Mouse (Mus musculus): ENCODE data around the gene Adgrg1. TPM values are rescaled to one million over a fixed set of nuclear protein-coding genes. Genes with fewer than 3 reads are reported as not detected.

The Adgrg1 gene
- polyA plus RNA-seq, 1 experiment from 2014 or later, result 122 TPM

- peaks cover 14% of the 10 kb centered on the region; the same call in 1 of the 2 replicates for H3K4me1 ChIP-seq (replicated peaks)
- ATAC-seq (ENCODE audit: low FRiP score, low read depth), result 0 out of 2 replicates have a peak, but pooled peaks have one; percentile 19
- WGBS, result 58% methylated on average over 7 of the region's 7 CpGs
Measured at GRCm38 (mm10) chr8:94954368-94954737, 20.2 kb upstream of the Adgrg1 start.

GRCm38 (mm10) chr8:94954921-94955758 lies 19.4 kb upstream of the Adgrg1 start:
- Histone ChIP-seq H3K4me2 (no peak overlapping the region), H3K4me3 (no peak overlapping the region), H3K36me3 (no peaks in the 10 kb centered on the region), H3K27me3 (no peaks in the 10 kb centered on the region), H3K27ac (replicated peaks) (no peak overlapping the region), H3K9me3 (no peaks in the 10 kb centered on the region), H3K4me1 (replicated peaks) (peaks cover 14% of the 10 kb centered on the region; the same call in 1 of the 2 replicates), H3K9ac (no peak overlapping the region)
- WGBS, result 41% methylated on average over 9 of the region's 9 CpGs
- no peak for ATAC-seq (ENCODE audit: low FRiP score, low read depth)

More at GRCm38 (mm10) chr8:94954368-94954737, 20.2 kb upstream of the Adgrg1 start:
- no peak overlapping the region for H3K4me2 ChIP-seq
- no peaks in the 10 kb centered on the region for H3K9me3 ChIP-seq
- no peak overlapping the region for H3K9ac ChIP-seq
- H3K36me3 ChIP-seq, result no peaks in the 10 kb centered on the region
- no peak overlapping the region for H3K4me3 ChIP-seq
- no peaks in the 10 kb centered on the region for H3K27me3 ChIP-seq
- H3K27ac ChIP-seq (replicated peaks), result no peak overlapping the region

GRCm38 (mm10) chr8:94956078-94956574 lies 18.4 kb upstream of the Adgrg1 start:
- Histone ChIP-seq H3K27me3 (no peaks in the 10 kb centered on the region), H3K9ac (no peak overlapping the region), H3K4me3 (no peak overlapping the region), H3K4me1 (replicated peaks) (peaks cover 9% of the 10 kb centered on the region; the same call in 1 of the 2 replicates), H3K9me3 (no peaks in the 10 kb centered on the region), H3K4me2 (no peak overlapping the region), H3K36me3 (no peaks in the 10 kb centered on the region), H3K27ac (replicated peaks) (no peak overlapping the region)
- WGBS, result 88% methylated on average over 1 of the region's 1 CpGs
- ATAC-seq (ENCODE audit: low FRiP score, low read depth), result no peak

- Histone ChIP-seq H3K4me1 (replicated peaks) (no peaks in the 10 kb centered on the region), H3K9me3 (no peaks in the 10 kb centered on the region), H3K27ac (replicated peaks) (no peak overlapping the region), H3K36me3 (no peaks in the 10 kb centered on the region), H3K9ac (no peak overlapping the region), H3K4me3 (no peak overlapping the region), H3K27me3 (no peaks in the 10 kb centered on the region), H3K4me2 (no peak overlapping the region)
- 88% methylated on average over 1 of the region's 1 CpGs for WGBS
- ATAC-seq (ENCODE audit: low FRiP score, low read depth), result no peak
Measured at GRCm38 (mm10) chr8:94962201-94962600, 12.3 kb upstream of the Adgrg1 start.

GRCm38 (mm10) chr8:94964828-94965227 lies 9.7 kb upstream of the Adgrg1 start:
- Histone ChIP-seq H3K9me3 (no peaks in the 10 kb centered on the region), H3K36me3 (no peaks in the 10 kb centered on the region), H3K9ac (no peak overlapping the region), H3K4me2 (no peak overlapping the region), H3K27me3 (no peaks in the 10 kb centered on the region), H3K27ac (replicated peaks) (no peak overlapping the region), H3K4me1 (replicated peaks) (no peaks in the 10 kb centered on the region), H3K4me3 (no peak overlapping the region)
- no peak for ATAC-seq (ENCODE audit: low FRiP score, low read depth)
- WGBS, result 44% methylated on average over 10 of the region's 10 CpGs

GRCm38 (mm10) chr8:94966578-94966977 lies 8.0 kb upstream of the Adgrg1 start:
- no peak overlapping the region for H3K4me3 ChIP-seq
- 24% methylated on average over 7 of the region's 7 CpGs for WGBS
- no peak overlapping the region for H3K9ac ChIP-seq
- H3K27ac ChIP-seq (replicated peaks), result no peak overlapping the region
- ATAC-seq (ENCODE audit: low FRiP score, low read depth), result no peak
- no peaks in the 10 kb centered on the region for H3K9me3 ChIP-seq
- no peaks in the 10 kb centered on the region for H3K27me3 ChIP-seq
- no peak overlapping the region for H3K4me2 ChIP-seq
- H3K36me3 ChIP-seq, result no peaks in the 10 kb centered on the region
- H3K4me1 ChIP-seq (replicated peaks), result no peaks in the 10 kb centered on the region

GRCm38 (mm10) chr8:94967071-94967470 lies 7.5 kb upstream of the Adgrg1 start:
- Histone ChIP-seq H3K4me3 (no peak overlapping the region), H3K9ac (no peak overlapping the region), H3K9me3 (no peaks in the 10 kb centered on the region), H3K4me2 (no peak overlapping the region), H3K4me1 (replicated peaks) (no peaks in the 10 kb centered on the region), H3K27me3 (no peaks in the 10 kb centered on the region), H3K27ac (replicated peaks) (no peak overlapping the region), H3K36me3 (no peaks in the 10 kb centered on the region)
- WGBS, result 83% methylated on average over 4 of the region's 4 CpGs
- ATAC-seq (ENCODE audit: low FRiP score, low read depth), result no peak

- no peak overlapping the region for H3K9ac ChIP-seq
- H3K27ac ChIP-seq (replicated peaks), result no peak overlapping the region
- 68% methylated on average over 3 of the region's 3 CpGs for WGBS
- H3K4me3 ChIP-seq, result no peak overlapping the region
- ATAC-seq (ENCODE audit: low FRiP score, low read depth), result no peak
- no peaks in the 10 kb centered on the region for H3K27me3 ChIP-seq
- no peaks in the 10 kb centered on the region for H3K36me3 ChIP-seq
- H3K4me1 ChIP-seq (replicated peaks), result no peaks in the 10 kb centered on the region
- H3K4me2 ChIP-seq, result no peak overlapping the region
- H3K9me3 ChIP-seq, result no peaks in the 10 kb centered on the region
Measured at GRCm38 (mm10) chr8:94967554-94967953, 7.0 kb upstream of the Adgrg1 start.

GRCm38 (mm10) chr8:94973270-94973669 lies 1.3 kb upstream of the Adgrg1 start:
- Histone ChIP-seq H3K4me3 (no peak overlapping the region), H3K9me3 (no peaks in the 10 kb centered on the region), H3K4me2 (no peak overlapping the region), H3K36me3 (no peaks in the 10 kb centered on the region), H3K27me3 (no peaks in the 10 kb centered on the region), H3K4me1 (replicated peaks) (peaks cover 16% of the 10 kb centered on the region), H3K9ac (no peak overlapping the region), H3K27ac (replicated peaks) (no peak overlapping the region)
- ATAC-seq (ENCODE audit: low FRiP score, low read depth), result no peak
- WGBS, result 93% methylated on average over 9 of the region's 9 CpGs

GRCm38 (mm10) chr8:94973786-94974185 lies 765 bp upstream of the Adgrg1 start:
- H3K9me3 ChIP-seq, result no peaks in the 10 kb centered on the region
- 87% methylated on average over 9 of the region's 9 CpGs for WGBS

GRCm38 (mm10) chr8:94976651-94977417 lies 2.3 kb downstream of the Adgrg1 start:
- H3K4me1 ChIP-seq (replicated peaks), result peaks cover 38% of the 10 kb centered on the region
- 23% methylated on average over 17 of the region's 17 CpGs for WGBS
- H3K4me3 ChIP-seq, result peak overlapping the region; percentile 19

More at GRCm38 (mm10) chr8:94973786-94974185, 765 bp upstream of the Adgrg1 start:
- no peak overlapping the region for H3K4me2 ChIP-seq
- no peak overlapping the region for H3K4me3 ChIP-seq
- H3K4me1 ChIP-seq (replicated peaks), result peaks cover 22% of the 10 kb centered on the region
- H3K9ac ChIP-seq, result no peak overlapping the region
- H3K27ac ChIP-seq (replicated peaks), result no peak overlapping the region
- no peaks in the 10 kb centered on the region for H3K27me3 ChIP-seq
- no peak for ATAC-seq (ENCODE audit: low FRiP score, low read depth)
- H3K36me3 ChIP-seq, result no peaks in the 10 kb centered on the region

GRCm38 (mm10) chr8:94978131-94978530 lies 3.6 kb downstream of the Adgrg1 start:
- 27% methylated on average over 9 of the region's 9 CpGs for WGBS
- peak overlapping the region; percentile 44 for H3K4me2 ChIP-seq
- H3K9me3 ChIP-seq, result no peaks in the 10 kb centered on the region
- no peaks in the 10 kb centered on the region for H3K27me3 ChIP-seq
- H3K36me3 ChIP-seq, result no peaks in the 10 kb centered on the region
- no peak for ATAC-seq (ENCODE audit: low FRiP score, low read depth)
- H3K4me3 ChIP-seq, result no peak overlapping the region
- H3K9ac ChIP-seq, result no peak overlapping the region
- H3K4me1 ChIP-seq (replicated peaks), result peaks cover 49% of the 10 kb centered on the region
- H3K27ac ChIP-seq (replicated peaks), result no peak overlapping the region

More at GRCm38 (mm10) chr8:94976651-94977417, 2.3 kb downstream of the Adgrg1 start:
- Histone ChIP-seq H3K27ac (replicated peaks) (no peak overlapping the region), H3K9ac (no peak overlapping the region), H3K9me3 (no peaks in the 10 kb centered on the region), H3K36me3 (no peaks in the 10 kb centered on the region), H3K27me3 (no peaks in the 10 kb centered on the region), H3K4me2 (peak overlapping the region; percentile 44)
- ATAC-seq (ENCODE audit: low FRiP score, low read depth), result no peak

Data from hindbrain, embryonic 15.5 days (tissue).